Mouse (Mus musculus): ENCODE data around the gene Ptgfrn. TPM values are rescaled to one million over a fixed set of nuclear protein-coding genes. Genes with fewer than 3 reads are reported as not detected.
A peak's percentile ranks its signal among the peaks of the same experiment; 100 is the strongest.

Gene Ptgfrn
- total RNA-seq, 2 experiments from 2014 or later: 18.4 to 21.3 TPM

GRCm38 (mm10) chr3:101011203-101011600, 98.9 kb downstream of the Ptgfrn start:
- no peak for DNase-seq (ENCODE audit: low spot score in 2 of 2)

- DNase-seq (ENCODE audit: low spot score in 2 of 2): no peak
Observed at GRCm38 (mm10) chr3:101010589-101011202, 99.4 kb downstream of the Ptgfrn start.

GRCm38 (mm10) chr3:101007112-101007782, 102.8 kb downstream of the Ptgfrn start:
- no peak for DNase-seq (ENCODE audit: low spot score in 2 of 2)

- DNase-seq (ENCODE audit: low spot score in 2 of 2): no peak
Observed at GRCm38 (mm10) chr3:101005392-101005791, 104.7 kb downstream of the Ptgfrn start.

- DNase-seq (ENCODE audit: low spot score in 2 of 2): no peak
Observed at GRCm38 (mm10) chr3:101003575-101004356, 106.3 kb downstream of the Ptgfrn start.

GRCm38 (mm10) chr3:100999732-101000131, 110.3 kb downstream of the Ptgfrn start:
- no peak for DNase-seq (ENCODE audit: low spot score in 2 of 2)

- DNase-seq (ENCODE audit: low spot score in 2 of 2): peak; percentile 48 to 75
Observed at GRCm38 (mm10) chr3:100998904-100999340, 111.2 kb downstream of the Ptgfrn start.

- peak in 1 of 2 experiments; percentile 45 for DNase-seq (ENCODE audit: low spot score in 2 of 2)
Observed at GRCm38 (mm10) chr3:100997785-100998570, 112.1 kb downstream of the Ptgfrn start.

- DNase-seq (ENCODE audit: low spot score in 2 of 2): no peak
Observed at GRCm38 (mm10) chr3:100994252-100994651, 115.8 kb downstream of the Ptgfrn start.

- no peak for DNase-seq (ENCODE audit: low spot score in 2 of 2)
Observed at GRCm38 (mm10) chr3:100993718-100994117, 116.4 kb downstream of the Ptgfrn start.

GRCm38 (mm10) chr3:100993158-100993557, 116.9 kb downstream of the Ptgfrn start:
- DNase-seq (ENCODE audit: low spot score in 2 of 2): no peak

Other genes with a start within 250 kb of the Ptgfrn start
- gene Trim45, start 188.1 kb downstream of the Ptgfrn start, total RNA-seq (2021): 1 to 10 TPM; 8.1 to 9.8 TPM
- 1 to 10 TPM; 1.5 to 2.2 TPM for gene Ttf2, start 140.6 kb downstream of the Ptgfrn start, total RNA-seq (2021)
- under 1 TPM; 0.32 to 0.52 TPM for gene Cd101, start 80.7 kb downstream of the Ptgfrn start, total RNA-seq (2021)
- not detected for gene Cd2, start 177.7 kb upstream of the Ptgfrn start, total RNA-seq (2021)